Comparison of ENCODE assay signal across 9 mouse cellular contexts in the genomic region with DNA sequence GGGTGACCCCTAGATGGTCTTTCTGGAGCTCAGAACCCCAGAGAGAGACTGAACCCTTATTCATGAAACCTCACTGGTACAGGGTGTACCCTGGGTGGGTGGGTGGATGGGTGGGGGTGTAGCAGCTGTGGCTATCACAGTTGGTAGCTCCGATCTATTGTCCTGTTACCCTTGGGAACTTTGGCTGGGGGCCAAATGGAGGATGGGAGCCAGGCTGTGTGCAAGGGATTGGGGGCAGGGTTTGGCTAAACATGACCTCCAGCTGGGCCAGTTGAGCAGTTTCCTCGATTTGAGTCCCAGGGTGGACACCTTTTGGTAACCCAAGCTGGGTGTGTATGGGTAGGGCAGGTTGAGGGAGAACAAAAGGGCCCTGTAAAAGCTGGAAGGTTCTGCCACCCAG. TPM values are rescaled to one million over a fixed set of nuclear protein-coding genes. Genes with fewer than 3 reads are reported as not detected.
DNase-seq lines count a peak whose midpoint lies in the region; ATAC-seq lines count a peak whose summit lies in the region.
"Had no signal": no experiment of that assay in that cellular context is flagged by ENCODE, and none has a peak within 500 bp of the region (broad histone marks: within the 10 kb centered on the region; RNA-seq: fewer than 3 reads in every experiment).

No protein-coding gene starts in this region.

- H3K4me3 ChIP-seq in hindbrain, embryonic 15.5 days, result peak overlapping the region; percentile 10; the same call in 1 of the 2 replicates
- peak overlapping the region; percentile 20; the same call in 1 of the 2 replicates for H3K4me3 ChIP-seq in liver, embryonic 12.5 days
- peak overlapping the region; percentile 72 for H3K4me3 ChIP-seq in stomach, embryonic 16.5 days (replicated peaks; ENCODE audit: low read length)
- H3K4me3 ChIP-seq: limb, embryonic 12.5 days had no signal

- peak; percentile 24 for DNase-seq in adrenal gland, adult 2 months
- DNase-seq in adrenal gland, adult 8-10 months, result no peak
- peak; percentile 36 for DNase-seq in urinary bladder, adult 2 months (ENCODE audit: low spot score)
- DNase-seq in urinary bladder, postnatal 10 days (ENCODE audit: low spot score), result no peak
- DNase-seq in spleen, adult 18-20 months, result no peak

- H3K27ac ChIP-seq in hindbrain, embryonic 15.5 days (replicated peaks), result peak overlapping the region; percentile 73
- H3K27ac ChIP-seq in liver, embryonic 12.5 days, result peak overlapping the region; percentile 64
- H3K27ac ChIP-seq in stomach, embryonic 16.5 days (ENCODE audit: low read length), result peak overlapping the region; percentile 90
- H3K27ac ChIP-seq: limb, embryonic 12.5 days had no signal

- peak overlapping the region; percentile 94 for H3K4me2 ChIP-seq in hindbrain, embryonic 15.5 days
- peak overlapping the region; percentile 100 for H3K4me2 ChIP-seq in liver, embryonic 12.5 days
- peak overlapping the region; percentile 85 for H3K4me2 ChIP-seq in stomach, embryonic 16.5 days (ENCODE audit: low read depth, low read length)
- H3K4me2 ChIP-seq: limb, embryonic 12.5 days had no signal

- H3K27me3 ChIP-seq in hindbrain, embryonic 15.5 days, result no peaks in the 10 kb centered on the region
- H3K27me3 ChIP-seq in liver, embryonic 12.5 days (replicated peaks), result peaks cover 11% of the 10 kb centered on the region
- H3K27me3 ChIP-seq in stomach, embryonic 16.5 days (ENCODE audit: control insufficient read depth, insufficient read depth, low read length), result peaks cover 7% of the 10 kb centered on the region; the same call in 1 of the 2 replicates

- H3K4me1 ChIP-seq in hindbrain, embryonic 15.5 days (replicated peaks), result peaks cover 72% of the 10 kb centered on the region
- H3K4me1 ChIP-seq in liver, embryonic 12.5 days, result peaks cover 81% of the 10 kb centered on the region
- peaks cover 45% of the 10 kb centered on the region for H3K4me1 ChIP-seq in stomach, embryonic 16.5 days (ENCODE audit: control insufficient read depth, insufficient read depth, low read length)

- H3K9me3 ChIP-seq in hindbrain, embryonic 15.5 days, result no peaks in the 10 kb centered on the region
- no peaks in the 10 kb centered on the region for H3K9me3 ChIP-seq in liver, embryonic 12.5 days (replicated peaks)
- no peaks in the 10 kb centered on the region for H3K9me3 ChIP-seq in stomach, embryonic 16.5 days (replicated peaks; ENCODE audit: control insufficient read depth, low read length)
- H3K9me3 ChIP-seq: limb, embryonic 12.5 days had no signal

- ATAC-seq in hindbrain, embryonic 15.5 days (ENCODE audit: low FRiP score, low read depth), result no peak
- no peak for ATAC-seq in liver, embryonic 12.5 days
- ATAC-seq in stomach, embryonic 16.5 days (ENCODE audit: insufficient read depth, low FRiP score), result peak; percentile 30

- H3K36me3 ChIP-seq in hindbrain, embryonic 15.5 days, result peaks cover 17% of the 10 kb centered on the region; the same call in 1 of the 2 replicates
- peaks cover 33% of the 10 kb centered on the region for H3K36me3 ChIP-seq in liver, embryonic 12.5 days
- H3K36me3 ChIP-seq in stomach, embryonic 16.5 days (ENCODE audit: control insufficient read depth, insufficient read depth, low read length), result peaks cover 8% of the 10 kb centered on the region; the same call in 1 of the 2 replicates

- 27% methylated on average over 2 of the region's 2 CpGs for WGBS in hindbrain, embryonic 15.5 days
- 52% methylated on average over 2 of the region's 2 CpGs for WGBS in liver, embryonic 12.5 days (ENCODE audit: insufficient replicate concordance)
- 24% methylated on average over 2 of the region's 2 CpGs for WGBS in stomach, embryonic 16.5 days

- 0 out of 2 replicates have a peak overlapping the region, but pooled peaks have one; percentile 13 for H3K9ac ChIP-seq in hindbrain, embryonic 15.5 days
- peak overlapping the region; percentile 52 for H3K9ac ChIP-seq in liver, embryonic 12.5 days
- H3K9ac ChIP-seq in stomach, embryonic 16.5 days (ENCODE audit: low read length), result peak overlapping the region; percentile 82
- H3K9ac ChIP-seq: limb, embryonic 12.5 days had no signal

RNA-seq across cellular contexts. Expression of a gene that starts 4.3 kb away (rescaled TPM):
- 10 to 100 TPM in 1 of 2 experiments, 1 to 10 TPM in 1; 10.0 to 13.1 TPM for total RNA-seq in adrenal gland, adult 2 months (2021)
- polyA plus RNA-seq in adrenal gland, adult 2 months (2012; rRNA removed), result 13.6 and 14.6 TPM in 2 replicates
- total RNA-seq in adrenal gland, adult 8-10 months (2022), result 10 to 100 TPM; 10.3 to 14.5 (median 11.1) TPM
- 8.0 and 13.6 TPM in 2 replicates for polyA plus RNA-seq in urinary bladder, adult 2 months (2012; rRNA removed)
- polyA plus RNA-seq in hindbrain, embryonic 15.5 days (2015; fragmentation: Nextera tagmentation; extraction: Ambion mirVana), result 17.1 and 21.5 TPM in 2 replicates
- polyA plus RNA-seq in liver, embryonic 12.5 days (2016; fragmentation: Nextera tagmentation; extraction: Ambion mirVana), result 7.9 and 9.0 TPM in 2 replicates
- polyA plus RNA-seq in stomach, embryonic 16.5 days (2015; fragmentation: Nextera tagmentation; extraction: Ambion mirVana), result 17.9 and 19.0 TPM in 2 replicates

RNA-seq across cellular contexts. Expression of a gene that starts 5.5 kb away (rescaled TPM):
- 10 to 100 TPM; 37.6 to 46.1 TPM for total RNA-seq in adrenal gland, adult 2 months (2021)
- polyA plus RNA-seq in adrenal gland, adult 2 months (2012; rRNA removed), result 55.2 and 62.1 TPM in 2 replicates
- total RNA-seq in adrenal gland, adult 8-10 months (2022), result 10 to 100 TPM; 44.4 to 48.7 (median 47.0) TPM
- polyA plus RNA-seq in urinary bladder, adult 2 months (2012; rRNA removed), result 58.8 and 84.8 TPM in 2 replicates
- polyA plus RNA-seq in hindbrain, embryonic 15.5 days (2015; fragmentation: Nextera tagmentation; extraction: Ambion mirVana), result 171 and 183 TPM in 2 replicates
- 164 and 179 TPM in 2 replicates for polyA plus RNA-seq in liver, embryonic 12.5 days (2016; fragmentation: Nextera tagmentation; extraction: Ambion mirVana)
- 199 TPM in 2 replicates for polyA plus RNA-seq in stomach, embryonic 16.5 days (2015; fragmentation: Nextera tagmentation; extraction: Ambion mirVana)

RNA-seq across cellular contexts. Expression of a gene that starts 5.6 kb away (rescaled TPM):
- 10 to 100 TPM; 78.8 to 82.7 TPM for total RNA-seq in adrenal gland, adult 2 months (2021)
- 93.1 and 110 TPM in 2 replicates for polyA plus RNA-seq in adrenal gland, adult 2 months (2012; rRNA removed)
- 100 to 1,000 TPM in 3 of 4 experiments, 10 to 100 TPM in 1; 94.6 to 118 (median 102) TPM for total RNA-seq in adrenal gland, adult 8-10 months (2022)
- 84.5 and 88.3 TPM in 2 replicates for polyA plus RNA-seq in urinary bladder, adult 2 months (2012; rRNA removed)
- polyA plus RNA-seq in hindbrain, embryonic 15.5 days (2015; fragmentation: Nextera tagmentation; extraction: Ambion mirVana), result 139 and 143 TPM in 2 replicates
- polyA plus RNA-seq in liver, embryonic 12.5 days (2016; fragmentation: Nextera tagmentation; extraction: Ambion mirVana), result 63.6 and 65.3 TPM in 2 replicates
- 123 and 134 TPM in 2 replicates for polyA plus RNA-seq in stomach, embryonic 16.5 days (2015; fragmentation: Nextera tagmentation; extraction: Ambion mirVana)

RNA-seq across cellular contexts. Expression of a gene that starts 11.5 kb away (rescaled TPM):
- total RNA-seq in adrenal gland, adult 2 months (2021), result 10 to 100 TPM; 23.9 to 32.0 TPM
- 114 and 116 TPM in 2 replicates for polyA plus RNA-seq in adrenal gland, adult 2 months (2012; rRNA removed)
- 10 to 100 TPM; 28.4 to 43.0 (median 31.5) TPM for total RNA-seq in adrenal gland, adult 8-10 months (2022)
- polyA plus RNA-seq in urinary bladder, adult 2 months (2012; rRNA removed), result 30.7 and 34.2 TPM in 2 replicates
- 13.4 and 13.8 TPM in 2 replicates for polyA plus RNA-seq in hindbrain, embryonic 15.5 days (2015; fragmentation: Nextera tagmentation; extraction: Ambion mirVana)
- polyA plus RNA-seq in liver, embryonic 12.5 days (2016; fragmentation: Nextera tagmentation; extraction: Ambion mirVana), result 16.2 and 17.3 TPM in 2 replicates
- 19.5 and 20.2 TPM in 2 replicates for polyA plus RNA-seq in stomach, embryonic 16.5 days (2015; fragmentation: Nextera tagmentation; extraction: Ambion mirVana)

RNA-seq across cellular contexts. Expression of a gene that starts 20.1 kb away (rescaled TPM):
- 1 to 10 TPM; 3.1 to 3.2 TPM for total RNA-seq in adrenal gland, adult 2 months (2021)
- polyA plus RNA-seq in adrenal gland, adult 2 months (2012; rRNA removed), result 21.7 and 22.6 TPM in 2 replicates
- total RNA-seq in adrenal gland, adult 8-10 months (2022), result 1 to 10 TPM; 2.2 to 8.9 (median 6.1) TPM
- 21.0 and 23.8 TPM in 2 replicates for polyA plus RNA-seq in urinary bladder, adult 2 months (2012; rRNA removed)
- polyA plus RNA-seq in hindbrain, embryonic 15.5 days (2015; fragmentation: Nextera tagmentation; extraction: Ambion mirVana), result 4.9 and 6.3 TPM in 2 replicates
- 4.4 and 4.8 TPM in 2 replicates for polyA plus RNA-seq in liver, embryonic 12.5 days (2016; fragmentation: Nextera tagmentation; extraction: Ambion mirVana)
- polyA plus RNA-seq in stomach, embryonic 16.5 days (2015; fragmentation: Nextera tagmentation; extraction: Ambion mirVana), result 10.1 and 12.8 TPM in 2 replicates

Comparison
In these comparisons a context has a peak if more than half of its experiments do, and no peak if none do; other contexts are left out.
1. DNase-seq: peak in adrenal gland, adult 2 months (single experiment) and urinary bladder, adult 2 months (single experiment); none in adrenal gland, adult 8-10 months (single experiment), urinary bladder, postnatal 10 days (single experiment) and spleen, adult 18-20 months (0 of 2).
2. H3K4me3 ChIP-seq: peak in every context shown above with its lines; median percentile 72 in stomach, embryonic 16.5 days; 20 in liver, embryonic 12.5 days; 10 in hindbrain, embryonic 15.5 days.
3. H3K9ac ChIP-seq: peak in every context shown above with its lines; median percentile 82 in stomach, embryonic 16.5 days; 52 in liver, embryonic 12.5 days; 13 in hindbrain, embryonic 15.5 days.
4. Peak in every context shown above with its lines, with median percentiles within 50 percentile points of each other: H3K27ac ChIP-seq and H3K4me2 ChIP-seq.